Mouse (Mus musculus) spleen, postnatal 4 days (tissue): ENCODE measurements around the gene Ankrd12.

ENCODE experiments used
- DNase-seq, 2 experiments: peaks; one replicate each; pipeline ENCODE4 v3.0.0; 2022; ENCODE audit warnings: low spot score in 2 of 2

Gene Ankrd12

DNA sequence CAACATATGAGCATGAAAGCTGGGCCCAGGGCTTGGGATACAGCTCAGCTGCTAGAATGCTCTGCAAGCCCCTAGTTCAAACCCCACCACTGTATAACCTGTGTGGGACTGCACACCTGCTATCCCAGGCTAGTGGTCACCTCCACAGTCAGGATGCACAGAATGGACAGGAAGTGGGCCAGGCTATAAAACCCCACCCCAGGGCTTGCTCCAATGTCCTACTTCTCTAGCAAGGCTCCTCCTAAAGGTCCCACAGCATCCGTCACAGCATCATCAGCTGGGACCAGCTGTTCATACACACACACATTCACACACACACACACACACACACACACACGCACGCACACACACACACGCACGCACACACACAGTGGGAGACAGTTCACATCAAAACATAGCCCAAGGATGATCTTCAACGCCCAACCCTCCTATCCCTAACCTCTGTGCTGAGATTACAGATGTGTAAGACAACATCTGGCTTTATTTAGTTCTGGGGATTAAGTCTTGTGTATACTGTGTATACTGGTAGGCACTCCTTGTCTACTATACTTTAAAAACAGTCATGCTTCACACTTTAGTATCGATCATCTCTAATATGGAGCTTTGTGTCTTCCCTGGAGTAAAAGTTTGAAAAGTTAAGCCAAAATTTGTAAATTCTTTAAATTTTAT, 146.6 kb downstream of the Ankrd12 start:
- DNase-seq = peak in 1 of 2 experiments; percentile 47

DNA sequence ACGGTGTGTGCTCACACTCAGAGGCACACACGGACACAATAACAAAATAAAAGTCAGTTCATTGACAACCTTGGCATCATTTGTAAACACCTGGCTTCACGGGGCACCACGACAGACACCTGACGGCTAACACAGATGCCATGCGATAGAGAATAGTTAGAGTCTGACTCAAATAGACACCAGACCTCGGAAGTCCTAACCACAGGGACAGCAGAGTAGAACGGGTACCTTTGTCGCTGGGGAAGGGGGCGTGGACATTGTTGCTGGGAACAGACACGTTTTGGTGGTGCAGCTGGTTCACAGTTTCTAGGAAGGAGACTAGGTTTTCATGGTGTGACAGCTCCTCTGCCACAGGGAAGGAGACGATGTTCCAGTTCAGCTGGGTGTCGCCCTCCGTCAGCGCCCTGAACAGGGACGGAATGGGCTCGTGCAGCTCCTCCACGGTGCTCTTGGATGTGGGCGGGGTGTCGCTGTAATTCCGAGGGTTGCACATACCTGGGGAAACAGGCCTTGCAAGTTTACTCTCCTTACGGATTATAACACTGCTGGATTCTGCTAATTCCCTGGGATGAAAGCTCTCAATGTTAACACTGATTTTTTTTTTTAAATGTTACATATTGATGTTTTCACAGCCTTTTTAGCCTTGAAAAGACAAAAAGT, 147.4 kb downstream of the Ankrd12 start:
- peak in 1 of 2 experiments; percentile 46 for DNase-seq

DNA sequence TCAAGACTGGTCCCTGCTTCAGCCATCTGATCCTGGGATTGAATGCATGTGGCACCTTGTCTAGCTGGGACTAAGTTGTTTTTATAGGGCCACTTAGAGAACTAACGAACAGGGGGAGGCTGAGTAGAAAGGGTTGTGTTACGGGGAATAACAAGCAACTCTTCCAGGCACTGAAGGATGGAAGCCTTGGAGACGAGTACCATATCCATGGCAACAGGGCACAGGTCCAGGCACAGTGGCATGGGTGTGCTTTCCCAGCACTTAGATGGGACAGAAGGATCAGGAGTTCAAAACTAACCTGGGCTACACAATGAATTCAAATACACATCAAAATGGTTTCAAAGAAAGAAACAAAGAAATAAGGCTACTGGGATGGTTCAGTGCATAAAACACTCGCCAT, 149.8 kb downstream of the Ankrd12 start:
- no peak for DNase-seq

DNA sequence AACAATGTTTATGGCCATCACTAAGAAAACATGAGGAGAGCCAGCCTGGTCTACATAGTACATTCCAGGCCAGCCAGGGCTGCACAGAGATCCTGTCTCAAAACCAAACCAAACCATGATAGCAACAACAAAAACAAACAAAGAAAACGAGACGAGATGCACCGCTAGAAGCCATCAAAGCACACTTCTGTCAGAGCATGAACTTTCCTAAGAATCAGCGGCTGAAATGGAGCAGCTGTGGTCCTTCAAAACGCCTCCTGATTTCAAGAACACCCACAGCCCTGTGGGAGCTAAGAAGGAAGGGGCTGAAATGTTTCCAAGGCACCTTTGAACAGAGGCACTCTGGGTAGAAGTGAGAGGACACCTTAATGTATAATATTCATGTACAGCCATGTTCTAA, 152.7 kb downstream of the Ankrd12 start:
- DNase-seq = no peak

DNA sequence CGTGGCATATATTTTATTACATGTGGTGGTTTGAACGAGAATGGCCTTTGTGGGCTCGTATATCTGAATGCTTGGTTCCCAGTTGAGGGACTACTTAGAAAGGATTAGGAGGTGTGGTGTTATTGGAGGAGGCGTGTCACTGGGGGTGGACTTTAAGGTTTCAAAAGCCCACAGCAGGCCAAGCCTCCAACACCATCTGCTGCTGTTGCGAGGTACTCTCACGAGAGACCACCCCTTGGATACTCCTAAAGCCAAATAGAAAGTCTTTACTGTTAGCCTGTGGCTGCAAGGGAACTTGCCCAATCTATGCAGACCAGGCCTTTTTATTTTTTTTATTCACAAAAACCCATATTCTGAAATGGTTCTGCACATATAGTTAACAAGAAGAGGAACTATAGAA, 154.9 kb downstream of the Ankrd12 start:
- no peak for DNase-seq

DNA sequence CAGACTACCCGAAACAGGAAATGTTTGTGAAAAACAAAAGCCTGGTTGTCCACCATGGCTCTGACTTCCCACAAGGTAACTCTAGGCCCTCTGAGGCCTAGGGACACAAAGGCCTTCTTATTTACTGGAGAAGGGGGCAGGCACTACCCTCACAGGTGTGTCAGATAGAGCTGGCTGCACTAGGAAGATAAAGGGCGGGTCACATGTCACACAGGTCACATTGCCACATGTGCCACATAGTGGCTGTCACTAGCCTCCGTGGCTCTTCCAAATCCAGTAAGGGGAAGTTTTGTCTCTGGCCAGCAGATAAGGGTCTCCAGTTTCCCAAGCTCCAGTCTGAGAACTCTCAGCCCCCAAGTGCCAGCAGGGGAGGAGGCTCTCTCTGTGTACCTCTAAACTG, 157.7 kb downstream of the Ankrd12 start:
- DNase-seq = no peak

DNA sequence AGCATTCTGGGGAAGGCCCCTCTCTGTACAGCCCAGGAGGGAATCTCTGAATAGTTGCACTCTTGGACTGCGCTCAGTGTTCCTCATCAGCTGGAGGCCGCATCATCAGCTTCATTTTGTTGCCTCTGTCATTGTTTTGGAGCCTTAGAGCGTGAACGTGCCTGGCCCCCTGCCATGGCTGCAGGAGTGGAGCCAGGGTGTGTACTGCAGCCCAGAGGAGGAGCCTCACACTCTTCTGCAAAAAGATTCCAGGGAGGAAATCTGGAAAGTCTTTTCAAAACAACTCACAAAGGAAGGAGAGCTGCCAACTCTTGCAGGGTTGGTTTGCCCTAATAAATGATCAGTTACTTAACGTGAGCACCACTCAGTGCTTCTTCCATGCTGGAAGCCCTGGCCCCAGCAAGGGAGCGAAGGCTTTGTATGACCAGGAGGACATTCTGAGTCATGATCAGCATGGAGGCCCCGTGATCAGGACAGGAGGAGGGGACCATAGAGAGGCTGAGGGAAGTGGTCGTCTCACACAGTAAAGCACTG, 160.7 kb downstream of the Ankrd12 start:
- no peak for DNase-seq
